Mouse (Mus musculus) adrenal gland, postnatal 14 days (tissue): ENCODE data around the gene Cenph. TPM values are rescaled to one million over a fixed set of nuclear protein-coding genes. Genes with fewer than 3 reads are reported as not detected.
"Not testable (repeated sequence)": the region's sequence is repeated elsewhere in the genome, so short reads cannot be mapped to it uniquely, and the experiment has no call there.

Experiments
- DNase-seq: peaks from one replicate; pipeline ENCODE4 v3.0.0; 2021; ENCODE audit warnings: mixed read lengths
- total RNA-seq: library from RNA; stranded (reverse); gene quantifications from 2 replicates; pipeline ENCODE4 v1.2.3, GENCODE M21; 2021

Gene Cenph
- total RNA-seq, 1 experiment from 2014 or later: 3.6 TPM

DNA sequence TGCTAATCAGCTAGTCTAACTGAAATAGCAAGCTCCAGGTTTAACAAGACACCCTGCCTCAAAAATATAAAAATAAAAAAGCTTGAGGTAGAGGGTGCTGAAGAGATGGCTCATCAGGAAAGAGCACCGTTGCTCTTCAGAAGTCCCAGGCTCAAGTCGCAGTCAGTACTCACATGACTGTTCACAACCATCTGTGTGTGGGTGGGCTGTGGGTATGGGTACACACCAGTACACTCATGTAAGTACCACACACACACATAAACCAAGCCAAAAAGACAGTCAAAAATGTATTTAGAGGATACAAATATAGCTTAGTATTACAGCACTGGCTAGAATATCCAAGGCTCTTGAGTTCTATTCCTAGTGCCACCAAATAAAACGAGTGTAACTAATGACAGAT lies 29.6 kb downstream of the Cenph start:
- no peak for DNase-seq

DNA sequence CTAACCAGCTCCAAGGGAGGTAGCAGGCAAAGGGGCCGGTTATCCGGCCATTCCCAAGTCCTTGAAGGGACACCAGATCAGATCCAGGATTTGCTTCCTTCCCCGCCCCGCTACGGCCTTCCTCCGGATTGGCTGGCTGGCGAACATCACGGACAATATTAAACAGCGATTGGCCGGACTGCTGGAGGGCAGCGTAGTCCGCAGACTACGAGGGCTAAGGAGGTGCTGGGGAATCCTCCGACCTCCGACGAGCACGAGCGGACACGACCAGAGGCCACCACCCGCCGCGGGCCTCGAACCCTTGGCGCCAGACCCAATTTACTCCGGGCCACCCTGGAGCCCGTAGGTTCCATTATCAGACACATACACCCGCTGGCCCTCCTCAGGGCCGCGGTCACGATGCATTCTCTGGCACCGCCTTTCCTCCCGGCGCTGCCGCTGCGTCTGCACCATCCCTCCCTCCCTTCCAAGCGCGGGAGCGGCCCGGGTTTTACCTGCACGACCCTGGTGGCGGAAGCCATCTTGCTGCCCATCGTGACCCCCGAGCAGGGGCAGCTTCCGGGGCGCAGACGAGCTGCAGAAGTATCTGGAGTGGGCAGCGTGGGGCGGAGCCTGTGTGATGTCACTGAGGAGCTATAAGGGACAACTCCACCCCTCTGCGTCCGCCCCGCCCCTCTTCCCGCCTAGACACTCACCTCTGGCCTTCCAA lies 31.5 kb downstream of the Cenph start, which contains the start of gene Mrps36:
Mrps36 (minus strand) TSS at position 624 of the 709 bp plus-strand sequence.
- peak; percentile 96 for DNase-seq

DNA sequence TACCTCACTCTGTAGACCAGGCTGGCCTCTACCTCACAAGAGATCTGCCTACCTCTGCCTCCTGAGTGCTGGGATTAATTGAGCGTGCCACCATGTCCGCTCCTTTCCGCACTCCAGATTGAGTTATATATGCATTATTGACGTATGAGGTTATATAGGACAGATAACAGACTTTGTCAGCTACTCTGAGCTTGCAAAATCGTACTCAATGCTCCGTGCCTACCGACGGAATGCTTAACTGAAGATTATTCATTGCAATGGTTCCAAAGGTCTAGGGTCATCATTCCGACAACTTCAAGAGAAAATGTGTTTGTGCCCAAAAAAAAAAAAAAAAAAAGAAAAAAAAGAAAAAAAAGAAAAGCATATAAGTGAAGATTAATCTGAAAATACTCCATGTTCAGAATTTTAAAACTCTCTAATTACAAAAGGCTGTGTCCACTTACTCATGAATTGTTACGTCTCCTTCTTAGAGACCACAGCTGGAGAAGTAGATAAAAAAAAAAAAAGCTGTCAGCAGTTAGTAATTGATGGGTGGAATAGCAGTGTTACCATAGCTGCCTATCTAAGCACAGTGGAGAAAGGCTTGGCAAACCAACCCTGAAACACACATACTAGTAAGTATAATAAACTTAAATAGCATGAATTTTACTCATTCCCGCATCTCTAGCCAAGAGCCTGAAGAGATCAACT lies 32.2 kb downstream of the Cenph start:
- no peak for DNase-seq

DNA sequence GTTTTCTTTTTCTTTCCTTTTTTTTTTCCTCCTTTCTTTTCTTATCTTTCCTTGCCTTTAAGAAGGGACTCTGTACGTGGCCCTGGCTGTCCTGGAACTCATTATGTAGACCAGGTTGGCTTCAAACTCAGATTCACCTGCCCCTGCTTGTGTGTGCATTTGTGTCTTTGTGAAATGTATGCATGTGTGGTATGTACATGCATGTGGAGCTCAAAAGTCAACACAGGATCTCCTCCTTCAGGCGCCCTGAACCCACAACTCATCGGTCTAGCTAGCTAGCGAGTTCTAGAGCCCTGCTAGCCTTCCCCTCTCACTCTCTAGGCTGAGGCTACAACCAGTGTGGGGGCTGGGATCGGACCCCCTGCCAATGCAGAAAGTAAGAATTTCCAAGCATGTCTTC lies 32.9 kb downstream of the Cenph start:
- DNase-seq: no peak

DNA sequence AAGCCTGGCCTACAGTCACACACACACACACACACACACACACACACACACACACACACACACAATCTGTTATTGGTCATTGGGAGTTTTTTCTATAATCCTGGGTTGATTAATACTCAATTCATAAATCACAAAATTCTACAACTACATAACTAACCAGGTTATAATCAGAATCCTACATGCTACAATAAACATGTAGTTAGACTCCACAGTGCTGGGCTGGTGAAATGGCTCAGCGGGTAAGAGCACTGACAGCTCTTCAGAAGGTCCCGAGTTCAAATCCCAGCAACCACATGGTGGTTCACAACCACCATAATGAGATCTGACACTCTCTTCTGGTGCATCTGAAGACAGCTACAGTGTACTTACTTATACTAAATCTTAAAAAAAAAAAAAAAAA lies 42.9 kb downstream of the Cenph start:
- DNase-seq: no peak

DNA sequence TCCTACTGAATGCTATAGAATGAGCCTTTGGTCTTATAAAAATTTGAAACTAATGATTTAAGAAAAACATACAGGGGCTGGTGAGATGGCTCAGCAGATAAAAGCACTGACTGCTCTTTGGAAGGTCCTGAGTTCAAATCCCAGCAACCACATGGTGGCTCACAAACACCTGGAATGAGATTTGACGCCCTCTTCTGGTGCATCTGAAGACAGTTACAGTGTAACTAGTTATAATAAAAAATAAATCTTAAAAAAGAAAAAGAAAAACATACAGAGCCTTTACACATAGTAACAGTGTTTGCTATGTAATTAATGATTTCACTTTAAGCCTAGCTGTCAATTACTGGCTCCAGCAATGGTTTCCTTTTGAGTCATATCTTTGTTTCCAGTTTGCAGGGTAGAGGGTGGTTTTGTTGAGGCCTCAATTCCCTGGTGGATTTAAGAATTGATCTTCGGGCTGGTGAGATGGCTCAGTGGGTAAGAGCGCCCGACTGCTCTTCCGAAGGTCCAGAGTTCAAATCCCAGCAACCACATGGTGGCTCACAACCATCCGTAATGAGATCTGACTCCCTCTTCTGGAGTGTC lies 44.1 kb downstream of the Cenph start:
- DNase-seq: peak; percentile 8

DNA sequence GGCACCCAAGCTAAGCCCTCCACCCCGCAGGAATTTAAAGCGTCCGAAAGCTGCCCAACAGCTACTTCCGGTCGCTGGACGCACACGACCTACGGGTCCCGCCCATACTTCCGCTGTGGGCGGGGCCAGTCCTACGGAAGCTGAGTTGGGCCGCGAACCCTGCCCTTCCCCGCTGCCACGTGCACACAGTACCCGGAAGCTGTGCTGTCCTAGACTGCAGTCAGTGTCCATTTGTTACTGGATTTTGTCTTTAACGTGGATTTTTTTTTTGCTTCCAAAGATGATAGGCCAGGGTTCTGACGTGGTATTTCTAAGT lies 44.9 kb downstream of the Cenph start, which contains the start of gene Cdk7:
Cdk7 (minus strand) TSS at position 79 of the 316 bp plus-strand sequence.
- DNase-seq: peak; percentile 97

DNA sequence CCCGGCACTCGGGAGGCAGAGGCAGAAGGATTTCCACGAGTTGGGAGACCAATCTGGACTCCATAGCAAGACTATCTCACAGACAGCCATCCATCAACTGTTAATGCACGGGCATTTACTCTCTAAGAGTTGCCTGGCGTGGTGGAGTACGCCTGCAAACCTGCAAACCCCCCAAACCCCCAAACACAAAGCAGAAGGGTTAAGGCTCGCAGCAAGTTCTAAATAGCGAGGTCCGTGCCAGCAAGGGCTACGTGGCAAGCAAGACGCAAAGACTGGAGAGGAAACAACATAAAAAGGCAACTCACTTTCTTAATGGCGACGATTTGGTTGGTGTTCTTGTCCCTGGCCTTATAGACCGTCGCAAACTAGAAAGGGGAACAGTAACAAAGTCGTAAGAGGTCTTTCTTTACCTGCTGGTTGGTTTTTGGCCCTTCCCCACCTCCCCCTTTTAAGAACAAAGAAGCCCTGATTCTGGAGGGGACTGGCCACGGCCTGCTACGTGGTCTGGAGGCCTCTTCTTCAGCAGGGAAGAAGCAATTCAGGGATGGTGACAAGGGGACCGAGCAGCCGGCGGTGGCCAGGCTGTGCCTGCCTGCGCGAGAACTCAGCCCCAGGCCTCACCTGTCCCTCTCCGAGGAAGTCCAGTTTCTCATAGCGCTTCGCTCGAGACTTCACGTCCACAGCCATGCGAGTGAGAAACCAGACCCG lies 45.4 kb downstream of the Cenph start:
- DNase-seq: peak; percentile 19

DNA sequence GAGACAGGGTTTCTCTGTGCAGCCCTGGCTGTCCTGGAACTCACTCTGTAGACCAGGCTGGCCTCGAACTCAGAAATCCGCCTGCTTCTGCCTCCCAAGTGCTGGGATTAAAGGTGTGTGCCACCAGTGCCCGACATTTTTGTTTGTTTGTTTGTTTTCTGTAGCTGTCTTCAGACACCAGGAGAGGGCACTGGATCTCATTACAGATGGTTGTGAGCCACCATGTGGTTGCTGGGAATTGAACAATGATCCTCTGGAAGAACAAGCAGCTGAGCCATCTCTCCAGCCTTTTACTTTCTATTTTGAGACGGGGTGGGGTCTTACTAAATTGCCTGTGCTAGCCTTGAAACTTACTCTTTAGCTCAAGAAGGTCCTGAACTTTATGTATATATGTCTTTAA lies 47.2 kb downstream of the Cenph start:
- not testable (repeated sequence) for DNase-seq

DNA sequence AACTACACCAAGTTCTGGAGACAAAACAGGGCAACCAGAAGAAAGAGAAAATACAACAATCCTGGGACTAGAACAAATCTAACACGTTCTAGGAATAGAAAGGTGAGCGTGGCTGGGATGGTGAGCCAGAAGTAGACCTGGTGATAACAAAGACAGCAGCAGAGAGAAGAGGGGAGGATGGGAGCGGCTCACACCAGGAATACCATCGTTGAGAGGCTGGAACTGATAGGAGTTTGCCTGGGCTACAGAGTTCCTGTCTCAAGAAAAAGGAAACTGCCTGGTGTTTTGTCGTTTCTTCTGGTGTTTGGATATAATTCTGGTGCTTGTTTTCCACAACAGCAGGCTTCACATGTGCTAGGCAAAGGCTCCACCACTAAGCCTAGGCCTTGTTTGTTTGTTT lies 47.6 kb downstream of the Cenph start:
- no peak for DNase-seq

DNA sequence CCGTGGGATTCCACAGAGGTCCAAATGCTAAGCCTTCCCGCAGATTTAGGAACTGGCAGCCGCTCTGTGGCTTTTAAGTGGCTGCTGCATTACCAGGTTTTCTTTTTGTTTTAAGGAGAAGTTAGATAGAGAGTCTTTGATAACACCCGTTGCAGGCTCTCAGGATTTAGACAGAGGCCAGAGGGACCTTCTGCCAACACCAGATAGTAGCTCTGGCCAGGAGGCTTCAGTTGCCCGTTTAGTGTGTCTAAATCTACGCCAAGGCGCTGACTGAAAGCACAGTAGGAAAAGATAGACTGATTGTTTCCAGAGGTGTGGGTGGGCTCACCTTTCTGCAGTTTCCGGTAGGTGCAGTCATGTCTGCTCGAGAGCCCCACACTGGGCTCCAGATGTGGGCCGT lies 50.5 kb downstream of the Cenph start:
- no peak for DNase-seq

DNA sequence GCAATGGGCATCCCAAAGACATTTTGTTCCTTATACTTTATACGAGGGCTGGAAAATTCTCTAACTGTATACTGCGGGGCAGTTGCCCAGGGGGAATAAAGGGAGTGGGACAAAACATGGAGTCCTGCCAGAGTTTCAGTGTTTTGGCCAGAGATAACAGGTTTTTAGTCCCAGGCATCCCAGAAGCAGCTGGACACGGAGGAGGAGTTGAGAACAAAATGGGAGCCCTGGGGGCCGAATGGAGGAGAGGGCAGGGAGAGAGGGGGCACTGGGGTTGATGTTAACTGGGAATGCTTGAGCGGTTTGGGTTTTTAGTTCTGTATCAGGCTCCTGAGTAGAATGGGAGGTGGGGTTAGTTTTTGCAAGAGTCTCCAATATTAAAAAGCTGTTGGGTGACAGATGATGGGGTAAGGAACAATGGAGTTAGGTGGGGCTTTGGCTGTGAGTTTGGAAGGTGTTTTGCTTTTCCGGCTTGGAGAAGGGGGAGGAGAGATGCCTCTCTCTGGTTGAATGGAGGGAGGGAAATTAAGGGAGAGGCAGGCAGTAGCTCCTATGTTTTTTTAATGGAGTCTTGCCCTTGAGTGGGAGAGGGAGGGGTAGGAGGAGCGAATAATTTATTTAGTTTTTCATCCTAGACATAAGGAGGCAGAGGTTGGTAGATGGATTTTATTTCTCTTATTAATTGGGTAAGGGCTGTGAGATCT lies 51.5 kb downstream of the Cenph start:
- peak; percentile 50 for DNase-seq

DNA sequence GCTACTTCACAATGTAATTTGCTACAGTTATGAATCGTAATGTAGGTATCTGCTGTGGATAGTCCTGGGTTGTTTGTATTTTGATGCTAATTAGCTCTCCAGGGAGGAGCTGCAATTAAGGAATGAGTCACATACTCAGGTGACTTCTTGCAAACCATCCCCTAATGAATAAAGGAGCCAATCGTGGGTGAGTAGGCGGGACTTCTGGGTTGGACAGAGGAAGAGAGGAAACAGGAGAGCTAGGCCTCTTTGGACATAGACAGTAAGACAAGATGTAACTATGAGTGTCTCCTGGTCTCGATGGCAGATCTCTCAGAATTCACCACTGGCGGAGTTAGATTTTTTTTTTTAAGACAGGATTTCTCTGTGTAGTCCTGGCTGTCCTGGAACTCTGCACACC lies 54.0 kb downstream of the Cenph start:
- DNase-seq: no peak

DNA sequence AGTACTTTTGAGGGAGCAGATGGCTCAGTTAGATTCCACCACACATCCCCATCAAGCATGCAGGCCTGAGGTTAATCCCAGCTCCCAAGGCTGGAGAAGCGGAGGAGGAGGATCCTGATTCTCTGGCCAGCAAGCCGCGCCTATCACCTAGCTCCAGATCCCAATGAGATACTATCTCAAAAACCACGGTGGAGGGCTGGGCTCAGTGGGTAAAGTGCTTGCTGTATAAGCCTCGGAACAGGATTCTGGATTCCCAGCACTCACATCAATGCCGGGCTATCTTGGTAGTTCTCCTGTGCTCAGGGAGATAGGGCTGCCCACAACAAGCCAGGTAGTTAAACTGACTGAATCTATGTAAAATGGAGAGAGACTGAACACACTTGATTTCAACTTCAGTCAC lies 60.2 kb downstream of the Cenph start:
- DNase-seq: no peak

Other genes starting within 250 kb of the Cenph start
- 4.4 and 6.7 TPM in 2 replicates for gene Ocln, start 223.2 kb downstream of the Cenph start, total RNA-seq
- gene Marveld2, start 158.9 kb downstream of the Cenph start, total RNA-seq: 0.89 and 1.0 TPM in 2 replicates
- gene Ak6, start 124.9 kb downstream of the Cenph start, total RNA-seq: 73.1 and 80.9 TPM in 2 replicates
- gene Rad17, start 124.8 kb downstream of the Cenph start, total RNA-seq: 20.8 and 22.0 TPM in 2 replicates
- 7.8 and 14.5 TPM in 2 replicates for gene Taf9, start 124.3 kb downstream of the Cenph start, total RNA-seq
- gene Ccdc125, start 106.2 kb downstream of the Cenph start, total RNA-seq: 2.1 and 3.0 TPM in 2 replicates
- 40.9 and 42.0 TPM in 2 replicates for gene Cdk7, start 45.0 kb downstream of the Cenph start, total RNA-seq
- gene Mrps36, start 31.2 kb downstream of the Cenph start, total RNA-seq: 265 and 269 TPM in 2 replicates
- gene Ccnb1, start 10.7 kb upstream of the Cenph start, total RNA-seq: 18.7 and 22.8 TPM in 2 replicates
- gene Slc30a5, start 57.5 kb upstream of the Cenph start, total RNA-seq: 45.4 and 48.1 TPM in 2 replicates